21 mouse cellular contexts compared by ENCODE assay signal in the genomic region with DNA sequence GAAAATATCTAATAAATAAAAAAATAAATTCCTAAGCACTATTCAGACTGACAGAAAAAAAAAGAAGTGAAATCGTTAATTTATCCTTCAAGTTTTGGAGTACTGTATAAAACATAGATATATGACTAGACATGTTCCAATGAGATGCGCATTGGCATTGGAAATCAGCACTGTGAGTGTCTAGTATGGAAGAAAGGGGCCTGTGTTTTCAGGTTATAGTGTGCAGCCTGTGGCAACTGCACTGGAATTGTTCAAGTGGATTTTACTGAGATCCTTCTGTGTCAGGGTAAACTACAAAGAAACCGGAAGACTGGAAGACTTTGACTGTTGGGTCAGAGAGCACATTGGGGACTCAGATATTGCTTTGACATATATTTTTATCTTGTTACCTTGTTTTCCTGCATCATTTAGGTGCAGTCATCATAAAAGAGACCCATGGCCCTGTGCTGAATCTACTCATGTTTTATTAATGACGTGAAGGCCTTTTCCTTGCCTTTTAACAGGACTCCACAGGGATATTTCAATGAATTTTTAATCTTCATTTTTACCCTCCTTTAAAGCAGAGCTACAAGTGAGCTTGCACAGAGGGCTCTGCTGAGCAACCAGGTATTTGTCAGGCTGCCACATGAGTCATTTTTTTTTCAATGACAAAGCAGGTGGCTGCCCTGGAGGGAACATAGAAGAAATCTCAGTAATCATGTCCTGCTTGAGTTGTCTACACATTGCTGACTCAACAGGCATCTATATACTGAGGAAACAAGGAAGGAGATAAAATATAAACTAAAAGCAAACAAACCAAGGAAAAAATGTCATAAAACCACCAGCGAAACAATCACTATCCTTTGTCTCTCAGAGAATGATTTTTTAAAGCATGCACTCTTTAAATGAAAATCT.
DNase-seq lines count a peak whose midpoint lies in the region; ATAC-seq lines count a peak whose summit lies in the region.
"Had no signal": no experiment of that assay in that cellular context is flagged by ENCODE, and none has a peak within 500 bp of the region (broad histone marks: within the 10 kb centered on the region; RNA-seq: fewer than 3 reads in every experiment).

No protein-coding gene starts in this region.

- no peaks in the 10 kb centered on the region for H3K36me3 ChIP-seq in neural tube, embryonic 14.5 days (ENCODE audit: control insufficient read depth, insufficient read depth, low read length)
- no peaks in the 10 kb centered on the region for H3K36me3 ChIP-seq in neural tube, embryonic 15.5 days
- H3K36me3 ChIP-seq in midbrain, embryonic 15.5 days (replicated peaks) = no peaks in the 10 kb centered on the region
- H3K36me3 ChIP-seq: heart, embryonic 15.5 days; hindbrain, embryonic 15.5 days; neural tube, embryonic 12.5 days had no signal

- WGBS in neural tube, embryonic 14.5 days = 79% methylated on average over 5 of the region's 5 CpGs
- WGBS in neural tube, embryonic 15.5 days = 80% methylated on average over 5 of the region's 5 CpGs
- 68% methylated on average over 5 of the region's 5 CpGs for WGBS in midbrain, embryonic 15.5 days

- H3K4me3 ChIP-seq in neural tube, embryonic 14.5 days (ENCODE audit: low read depth, low read length) = no peak overlapping the region
- H3K4me3 ChIP-seq in neural tube, embryonic 15.5 days (replicated peaks) = no peak overlapping the region
- H3K4me3 ChIP-seq in midbrain, embryonic 15.5 days = no peak overlapping the region
- H3K4me3 ChIP-seq: heart, adult 2 months; heart, embryonic 15.5 days; hindbrain, embryonic 15.5 days; neural tube, embryonic 12.5 days had no signal

- no peaks in the 10 kb centered on the region for H3K4me1 ChIP-seq in neural tube, embryonic 14.5 days (ENCODE audit: control insufficient read depth, insufficient read depth, low read length)
- no peaks in the 10 kb centered on the region for H3K4me1 ChIP-seq in neural tube, embryonic 15.5 days
- no peaks in the 10 kb centered on the region for H3K4me1 ChIP-seq in midbrain, embryonic 15.5 days
- H3K4me1 ChIP-seq: heart, embryonic 15.5 days; hindbrain, embryonic 15.5 days; neural tube, embryonic 12.5 days had no signal

- H3K4me2 ChIP-seq in neural tube, embryonic 14.5 days (ENCODE audit: low read depth, low read length) = no peak overlapping the region
- no peak overlapping the region for H3K4me2 ChIP-seq in neural tube, embryonic 15.5 days
- H3K4me2 ChIP-seq in midbrain, embryonic 15.5 days = no peak overlapping the region
- H3K4me2 ChIP-seq: heart, embryonic 15.5 days; hindbrain, embryonic 15.5 days; lung, embryonic 14.5 days; neural tube, embryonic 12.5 days had no signal

- H3K27me3 ChIP-seq in neural tube, embryonic 14.5 days (ENCODE audit: control insufficient read depth, insufficient read depth, low read length) = no peaks in the 10 kb centered on the region
- no peaks in the 10 kb centered on the region for H3K27me3 ChIP-seq in neural tube, embryonic 15.5 days (replicated peaks)
- H3K27me3 ChIP-seq in midbrain, embryonic 15.5 days (replicated peaks) = no peaks in the 10 kb centered on the region
- H3K27me3 ChIP-seq: CH12.LX; heart, embryonic 15.5 days; hindbrain, embryonic 15.5 days; neural tube, embryonic 12.5 days had no signal

- peak; percentile 38; the same call in 1 of the 2 replicates for ATAC-seq in neural tube, embryonic 14.5 days (ENCODE audit: low read depth)
- no peak for ATAC-seq in neural tube, embryonic 15.5 days (ENCODE audit: low FRiP score)
- peak; percentile 88 for ATAC-seq in midbrain, embryonic 15.5 days (replicated peaks)
- ATAC-seq: forebrain, postnatal 0 days had no signal

- no peak overlapping the region for H3K9ac ChIP-seq in neural tube, embryonic 14.5 days (replicated peaks; ENCODE audit: low read depth, low read length)
- no peak overlapping the region for H3K9ac ChIP-seq in neural tube, embryonic 15.5 days (replicated peaks)
- no peak overlapping the region for H3K9ac ChIP-seq in midbrain, embryonic 15.5 days
- H3K9ac ChIP-seq: forebrain, postnatal 0 days; heart, embryonic 15.5 days; hindbrain, embryonic 15.5 days; lung, embryonic 14.5 days; neural tube, embryonic 12.5 days had no signal

- no peak overlapping the region for H3K27ac ChIP-seq in neural tube, embryonic 14.5 days (ENCODE audit: low read depth, low read length)
- H3K27ac ChIP-seq in neural tube, embryonic 15.5 days (replicated peaks) = no peak overlapping the region
- H3K27ac ChIP-seq in midbrain, embryonic 15.5 days = no peak overlapping the region
- H3K27ac ChIP-seq: heart, adult 2 months; heart, embryonic 15.5 days; hindbrain, embryonic 15.5 days; neural tube, embryonic 12.5 days had no signal

- H3K9me3 ChIP-seq in neural tube, embryonic 14.5 days (ENCODE audit: control insufficient read depth, low read length) = no peaks in the 10 kb centered on the region
- H3K9me3 ChIP-seq in neural tube, embryonic 15.5 days (replicated peaks) = no peaks in the 10 kb centered on the region
- no peaks in the 10 kb centered on the region for H3K9me3 ChIP-seq in midbrain, embryonic 15.5 days
- H3K9me3 ChIP-seq: heart, embryonic 15.5 days; hindbrain, embryonic 15.5 days; neural tube, embryonic 12.5 days had no signal

- peak; percentile 4 to 18 for DNase-seq in cerebellum, postnatal 25 days
- DNase-seq in cerebellum, adult 18-20 months = no peak
- no peak for DNase-seq in right cerebral cortex, postnatal 14 days
- DNase-seq in layer of hippocampus, adult 9-11 months = no peak
- no peak for DNase-seq in frontal cortex, postnatal 10 days (ENCODE audit: low spot score in 2 of 2)
- DNase-seq: adrenal gland, adult 2 months; heart, adult 2 months; kidney, adult 9 months; left cerebral cortex, postnatal 4 days; lung, postnatal 4 days; right cerebral cortex, postnatal 4 days; thymus, postnatal 4 days had no signal

Comparison
In these comparisons a context has a peak if more than half of its experiments do, and no peak if none do; other contexts are left out.
1. DNase-seq: peak in cerebellum, postnatal 25 days (2 of 2); none in cerebellum, adult 18-20 months (0 of 2), right cerebral cortex, postnatal 14 days (single experiment), layer of hippocampus, adult 9-11 months (single experiment) and frontal cortex, postnatal 10 days (0 of 2).